In genomic region chr15:79791502-79791901, GRCm38 (mm10) we compare ENCODE assay signal across 8 mouse cellular contexts. TPM values are rescaled to one million over a fixed set of nuclear protein-coding genes. Genes with fewer than 3 reads are reported as not detected.
A peak's percentile ranks its signal among the peaks of the same experiment; 100 is the strongest.
DNase-seq lines count a peak whose midpoint lies in the region; ATAC-seq lines count a peak whose summit lies in the region.

No protein-coding gene starts in this region.

- peak; percentile 22 for DNase-seq in cerebellum, adult 8-10 months
- DNase-seq in ovary, postnatal 10 days (ENCODE audit: low spot score) = peak; percentile 26
- no peak for DNase-seq in ovary, adult 18-20 months (ENCODE audit: low spot score)
- DNase-seq in hindlimb bud, embryonic 11.5 days (ENCODE audit: extremely low spot score, low read depth, low spot score) = peak; percentile 60
- DNase-seq in lung, postnatal 25 days (ENCODE audit: low spot score) = peak; percentile 31
- DNase-seq in urinary bladder, postnatal 36 days (ENCODE audit: low spot score in 2 of 2) = peak; percentile 18 to 41
- DNase-seq in layer of hippocampus, postnatal 25 days (ENCODE audit: extremely low spot score in 1 of 2, low spot score in 1 of 2) = no peak

- no peak for ATAC-seq in cerebellum, adult (ENCODE audit: insufficient number of reproducible peaks, low FRiP score, low TSS enrichment)

RNA-seq across cellular contexts. Expression of gene Nptxr, which starts 13.1 kb away (rescaled TPM):
- 100 to 1,000 TPM; 773 to 802 TPM for total RNA-seq in layer of hippocampus, postnatal 25 days (2021)

RNA-seq across cellular contexts. Expression of gene Dnal4, which starts 13.9 kb away (rescaled TPM):
- 10 to 100 TPM; 53.0 to 59.4 TPM for total RNA-seq in layer of hippocampus, postnatal 25 days (2021)

RNA-seq across cellular contexts. Expression of gene Npcd, which starts 42.5 kb away (rescaled TPM):
- 10 to 100 TPM; 16.8 to 30.2 TPM for total RNA-seq in layer of hippocampus, postnatal 25 days (2021)

RNA-seq across cellular contexts. Expression of gene Cbx6, which starts 43.0 kb away (rescaled TPM):
- total RNA-seq in layer of hippocampus, postnatal 25 days (2021) = 100 to 1,000 TPM; 397 to 421 TPM

RNA-seq across cellular contexts. Expression of gene Sun2, which starts 49.2 kb away (rescaled TPM):
- total RNA-seq in layer of hippocampus, postnatal 25 days (2021) = 10 to 100 TPM; 23.5 to 23.7 TPM

Comparison
In these comparisons a context has a peak if more than half of its experiments do, and no peak if none do; other contexts are left out.
1. DNase-seq: peak in cerebellum, adult 8-10 months (single experiment), ovary, postnatal 10 days (single experiment), hindlimb bud, embryonic 11.5 days (single experiment), lung, postnatal 25 days (single experiment) and urinary bladder, postnatal 36 days (2 of 2); none in ovary, adult 18-20 months (single experiment) and layer of hippocampus, postnatal 25 days (0 of 2).